8 mouse cellular contexts compared by ENCODE assay signal in the genomic region with DNA sequence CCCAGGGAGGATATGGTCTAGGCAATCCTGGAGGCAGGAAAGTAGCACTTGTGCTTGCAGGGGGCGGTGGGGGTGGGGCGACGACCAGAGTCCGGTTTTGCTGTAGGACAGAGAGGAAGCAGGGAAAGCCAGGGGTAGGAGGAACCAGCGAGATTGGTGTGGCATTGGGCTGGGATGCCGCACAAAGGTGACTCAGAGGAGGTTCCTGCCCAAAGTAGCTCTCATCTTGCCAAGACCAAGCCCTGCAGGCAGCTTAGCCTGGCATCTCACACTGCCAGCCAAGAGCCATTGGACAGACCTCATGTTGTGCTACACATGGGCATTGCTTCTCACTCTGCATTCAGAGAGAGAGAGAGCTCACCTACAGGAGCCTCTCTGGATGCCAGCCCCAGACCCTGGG. TPM values are rescaled to one million over a fixed set of nuclear protein-coding genes. Genes with fewer than 3 reads are reported as not detected.
DNase-seq lines count a peak whose midpoint lies in the region; ATAC-seq and TF ChIP-seq lines count a peak whose summit lies in the region.

TSS of gene Gramd4 (plus strand) at position 283 of the 400 bp plus-strand sequence.

- peaks cover 19% of the 10 kb centered on the region for H3K4me1 ChIP-seq in bone marrow macrophage, adult 2 months (ENCODE audit: control insufficient read depth, insufficient read depth, low read length)
- H3K4me1 ChIP-seq in forebrain, embryonic 14.5 days (ENCODE audit: control insufficient read depth, insufficient read depth, low read length): peaks cover 36% of the 10 kb centered on the region
- H3K4me1 ChIP-seq in hindbrain, embryonic 16.5 days (ENCODE audit: control insufficient read depth, insufficient read depth, low read depth, low read length): peaks cover 38% of the 10 kb centered on the region
- H3K4me1 ChIP-seq in liver, embryonic 15.5 days (replicated peaks): peaks cover 89% of the 10 kb centered on the region
- peaks cover 42% of the 10 kb centered on the region for H3K4me1 ChIP-seq in stomach, embryonic 16.5 days (ENCODE audit: control insufficient read depth, insufficient read depth, low read length)

- H3K36me3 ChIP-seq in forebrain, embryonic 14.5 days (ENCODE audit: control insufficient read depth, insufficient read depth, low read length): no peaks in the 10 kb centered on the region
- H3K36me3 ChIP-seq in hindbrain, embryonic 16.5 days (ENCODE audit: control insufficient read depth, insufficient read depth, low read length): no peaks in the 10 kb centered on the region
- H3K36me3 ChIP-seq in liver, embryonic 15.5 days (replicated peaks): no peaks in the 10 kb centered on the region
- no peaks in the 10 kb centered on the region for H3K36me3 ChIP-seq in stomach, embryonic 16.5 days (ENCODE audit: control insufficient read depth, insufficient read depth, low read length)

- no peak for ATAC-seq in forebrain, embryonic 14.5 days
- 0 out of 2 replicates have a peak, but pooled peaks have one; percentile 9 for ATAC-seq in hindbrain, embryonic 16.5 days
- no peak for ATAC-seq in liver, embryonic 15.5 days (ENCODE audit: insufficient read depth)
- ATAC-seq in stomach, embryonic 16.5 days (ENCODE audit: insufficient read depth, low FRiP score): no peak

- H3K27me3 ChIP-seq in forebrain, embryonic 14.5 days (replicated peaks; ENCODE audit: control insufficient read depth, insufficient read depth, low read length): no peaks in the 10 kb centered on the region
- H3K27me3 ChIP-seq in hindbrain, embryonic 16.5 days (replicated peaks; ENCODE audit: control insufficient read depth, insufficient read depth, low read length): no peaks in the 10 kb centered on the region
- no peaks in the 10 kb centered on the region for H3K27me3 ChIP-seq in liver, embryonic 15.5 days
- H3K27me3 ChIP-seq in stomach, embryonic 16.5 days (ENCODE audit: control insufficient read depth, insufficient read depth, low read length): no peaks in the 10 kb centered on the region; the same call in 1 of the 2 replicates

- peak within 1 kb of the TSS; percentile 95 for H3K4me3 ChIP-seq in bone marrow macrophage, adult 2 months (ENCODE audit: insufficient read depth, low read length)
- peak within 1 kb of the TSS; percentile 94 for H3K4me3 ChIP-seq in forebrain, embryonic 14.5 days (ENCODE audit: low read depth, low read length)
- H3K4me3 ChIP-seq in hindbrain, embryonic 16.5 days (ENCODE audit: low read length): peak within 1 kb of the TSS; percentile 78
- peak within 1 kb of the TSS; percentile 90 for H3K4me3 ChIP-seq in liver, embryonic 15.5 days (replicated peaks)
- H3K4me3 ChIP-seq in stomach, embryonic 16.5 days (replicated peaks; ENCODE audit: low read length): peak within 1 kb of the TSS; percentile 80

- no peak; the same call in 1 of the 2 replicates for TF ChIP-seq CTCF in bone marrow macrophage, adult 2 months (IDR thresholded peaks at IDR 0.05; ENCODE audit: low read depth, low read length)

- H3K9ac ChIP-seq in forebrain, embryonic 14.5 days (ENCODE audit: low read length): peak within 1 kb of the TSS; percentile 97
- peak within 1 kb of the TSS; percentile 99 for H3K9ac ChIP-seq in hindbrain, embryonic 16.5 days (ENCODE audit: low read depth, low read length)
- H3K9ac ChIP-seq in liver, embryonic 15.5 days: peak within 1 kb of the TSS; percentile 92
- H3K9ac ChIP-seq in stomach, embryonic 16.5 days (ENCODE audit: low read length): peak within 1 kb of the TSS; percentile 95

- peak; percentile 30 to 49 for DNase-seq in lung, adult 18-20 months
- no peak for DNase-seq in lung, postnatal 10 days
- DNase-seq in forebrain, embryonic 14.5 days (ENCODE audit: low spot score): no peak
- DNase-seq in spleen, postnatal 4 days (ENCODE audit: low spot score in 2 of 2): no peak

- 22% methylated on average over 6 of the region's 6 CpGs for WGBS in forebrain, embryonic 14.5 days
- WGBS in hindbrain, embryonic 16.5 days: 23% methylated on average over 6 of the region's 6 CpGs
- WGBS in liver, embryonic 15.5 days (ENCODE audit: insufficient replicate concordance): 31% methylated on average over 6 of the region's 6 CpGs
- WGBS in stomach, embryonic 16.5 days: 23% methylated on average over 6 of the region's 6 CpGs

- H3K9me3 ChIP-seq in forebrain, embryonic 14.5 days (replicated peaks; ENCODE audit: control insufficient read depth, low read length): no peaks in the 10 kb centered on the region
- no peaks in the 10 kb centered on the region for H3K9me3 ChIP-seq in hindbrain, embryonic 16.5 days (ENCODE audit: control insufficient read depth, low read length)
- H3K9me3 ChIP-seq in liver, embryonic 15.5 days (replicated peaks): no peaks in the 10 kb centered on the region
- no peaks in the 10 kb centered on the region for H3K9me3 ChIP-seq in stomach, embryonic 16.5 days (replicated peaks; ENCODE audit: control insufficient read depth, low read length)

- no peak within 1 kb of the TSS for H3K27ac ChIP-seq in bone marrow macrophage, adult 2 months (ENCODE audit: insufficient read depth, low read depth, low read length)
- peak within 1 kb of the TSS; percentile 87 for H3K27ac ChIP-seq in forebrain, embryonic 14.5 days (ENCODE audit: low read depth, low read length)
- peak within 1 kb of the TSS; percentile 93 for H3K27ac ChIP-seq in hindbrain, embryonic 16.5 days (ENCODE audit: low read depth, low read length)
- peak within 1 kb of the TSS; percentile 24; the same call in 1 of the 2 replicates for H3K27ac ChIP-seq in liver, embryonic 15.5 days (replicated peaks)
- H3K27ac ChIP-seq in stomach, embryonic 16.5 days (ENCODE audit: low read length): peak within 1 kb of the TSS; percentile 21; the same call in 1 of the 2 replicates

- peak within 1 kb of the TSS; percentile 94 for H3K4me2 ChIP-seq in forebrain, embryonic 14.5 days (ENCODE audit: low read length)
- H3K4me2 ChIP-seq in hindbrain, embryonic 16.5 days (ENCODE audit: low read length): peak within 1 kb of the TSS; percentile 80
- peak within 1 kb of the TSS; percentile 98 for H3K4me2 ChIP-seq in liver, embryonic 15.5 days
- peak within 1 kb of the TSS; percentile 96 for H3K4me2 ChIP-seq in stomach, embryonic 16.5 days (ENCODE audit: low read depth, low read length)

- no peak for TF ChIP-seq POLR2A in bone marrow macrophage, adult 2 months (IDR thresholded peaks at IDR 0.05; ENCODE audit: borderline replicate concordance, low read depth, low read length)

RNA-seq across cellular contexts. Expression of gene Gramd4, which starts in this region (rescaled TPM):
- 3.8 and 4.4 TPM in 2 replicates for polyA plus RNA-seq in bone marrow macrophage, adult 2 months (2012; ENCODE audit: insufficient read depth, insufficient read length, missing spikeins)
- polyA plus RNA-seq in forebrain, embryonic 14.5 days (2014; fragmentation: Nextera tagmentation; extraction: Ambion mirVana): 20.7 and 28.0 TPM in 2 replicates
- polyA plus RNA-seq in hindbrain, embryonic 16.5 days (2015; fragmentation: Nextera tagmentation; extraction: Ambion mirVana): 18.4 and 30.4 TPM in 2 replicates
- polyA plus RNA-seq in liver, embryonic 15.5 days (2015; fragmentation: Nextera tagmentation; extraction: Ambion mirVana): 6.3 and 7.8 TPM in 2 replicates
- 10.5 and 12.1 TPM in 2 replicates for polyA plus RNA-seq in stomach, embryonic 16.5 days (2015; fragmentation: Nextera tagmentation; extraction: Ambion mirVana)

Comparison
In these comparisons a context has a peak if more than half of its experiments do, and no peak if none do; other contexts are left out.
1. DNase-seq: peak in lung, adult 18-20 months (2 of 2); none in lung, postnatal 10 days (single experiment), forebrain, embryonic 14.5 days (single experiment) and spleen, postnatal 4 days (0 of 2).
2. Peak in every context shown above with its lines, with median percentiles within 50 percentile points of each other: H3K4me3 ChIP-seq, H3K4me2 ChIP-seq and H3K9ac ChIP-seq.